Comparison of ENCODE assay signal across 8 mouse cellular contexts in genomic region chr19:47014447-47015381, GRCm38 (mm10). TPM values are rescaled to one million over a fixed set of nuclear protein-coding genes. Genes with fewer than 3 reads are reported as not detected.
A peak's percentile ranks its signal among the peaks of the same experiment; 100 is the strongest.
DNase-seq lines count a peak whose midpoint lies in the region.

Ina (plus strand) TSS chr19:47014698.
Nt5c2 (minus strand) TSS chr19:47015153.

- DNase-seq in ES-CJ7 (ENCODE audit: low read depth, low spot score) = peak; percentile 84
- DNase-seq in adrenal gland, adult 2 months = peak; percentile 68
- DNase-seq in embryo, embryonic 11.5 days (ENCODE audit: low read depth, low spot score) = peak; percentile 65
- peak; percentile 26 to 40 for DNase-seq in heart, postnatal 10 days
- peak; percentile 68 to 76 for DNase-seq in layer of hippocampus, postnatal 14 days (ENCODE audit: low spot score in 2 of 2)
- DNase-seq in lung, postnatal 14 days = peak; percentile 26
- DNase-seq in right cerebral cortex, postnatal 14 days = peak; percentile 81
- DNase-seq in c-Kit-positive CD71-positive TER-119-positive erythroid progenitor cells, embryonic 14.5 days (ENCODE audit: low spot score) = no peak

- intact Hi-C loops in heart, postnatal 10 days (cut with DNase I) = no loop called here

RNA-seq across cellular contexts. Expression of gene Ina, which starts in this region (rescaled TPM):
- 1 to 10 TPM; 5.5 to 7.7 TPM for total RNA-seq in adrenal gland, adult 2 months (2021)
- polyA plus RNA-seq in adrenal gland, adult 2 months (2012; rRNA removed) = 4.4 and 5.0 TPM in 2 replicates
- not detected for total RNA-seq in heart, postnatal 10 days (2021)
- total RNA-seq in layer of hippocampus, postnatal 14 days (2021) = 100 to 1,000 TPM; 185 to 190 TPM

RNA-seq across cellular contexts. Expression of gene Nt5c2, which starts in this region (rescaled TPM):
- 10 to 100 TPM; 61.8 to 66.2 TPM for total RNA-seq in adrenal gland, adult 2 months (2021)
- 11.6 and 11.9 TPM in 2 replicates for polyA plus RNA-seq in adrenal gland, adult 2 months (2012; rRNA removed)
- 100 to 1,000 TPM; 107 to 127 TPM for total RNA-seq in heart, postnatal 10 days (2021)
- total RNA-seq in layer of hippocampus, postnatal 14 days (2021) = 10 to 100 TPM; 68.8 to 69.3 TPM

Comparison
In these comparisons a context has a peak if more than half of its experiments do, and no peak if none do; other contexts are left out.
1. RNA of gene Ina (total RNA-seq): 185 to 190 TPM in layer of hippocampus, postnatal 14 days; 5.5 to 7.7 TPM in adrenal gland, adult 2 months and not detected in heart, postnatal 10 days; every median in the first group is over 10 times any median in the second.